Mouse (Mus musculus) cortical plate, adult 2 months (tissue): Measurements from ENCODE around the gene Ces3a.
"Not testable (repeated sequence)": the region's sequence is repeated elsewhere in the genome, so short reads cannot be mapped to it uniquely, and the experiment has no call there.

Experiments used
- CTCF ChIP-seq: fragments of 200-500 bp; IDR thresholded peaks from 2 replicates; pipeline ENCODE4 v1.5.1; 2011; ENCODE audit warnings: mild to moderate bottlenecking, control low read depth, low read length; ENCODE audit not compliant: insufficient read depth; ENCODE audit errors: extremely low read depth
- POLR2A ChIP-seq: fragments of 200-500 bp; IDR thresholded peaks from 2 replicates; pipeline ENCODE4 v1.6.1; 2011; ENCODE audit warnings: mild to moderate bottlenecking, low read length, control low read depth; ENCODE audit not compliant: insufficient read depth; ENCODE audit errors: extremely low read depth

GRCm38 (mm10) chr8:105102101-105102785 lies 53.8 kb downstream of the Ces3a start:
- not testable (repeated sequence) for TF ChIP-seq CTCF, POLR2A
